Mouse (Mus musculus) heart, postnatal 0 days (tissue): ENCODE data around the gene Med13l. TPM values are rescaled to one million over a fixed set of nuclear protein-coding genes. Genes with fewer than 3 reads are reported as not detected.

Source experiments
- ATAC-seq: fragments of 200-750 bp; cut with Nextera tagmentation; 2 replicates; pipeline ENCODE4 v1.8.0; 2017; ENCODE audit warnings: low read depth, moderate number of reproducible peaks, moderate library complexity; ENCODE audit not compliant: insufficient read depth
- DNase-seq: peaks from one replicate; pipeline ENCODE4 v3.0.0-alpha.2; 2016; ENCODE audit warnings: low spot score
- H3K27ac ChIP-seq: fragments of 300-500 bp; sonication (generic); 2 replicates; pipeline ENCODE4 v1.5.1; 2014; ENCODE audit warnings: low read depth, mild to moderate bottlenecking
- H3K27me3 ChIP-seq: fragments of 300-500 bp; sonication (generic); 2 replicates; pipeline ENCODE4 v1.6.1; 2014; ENCODE audit warnings: low read length, mixed read lengths; ENCODE audit not compliant: control insufficient read depth, insufficient read depth
- H3K36me3 ChIP-seq: fragments of 300-500 bp; sonication (generic); replicated peaks from 2 replicates; pipeline ENCODE4 v1.6.1; 2014; ENCODE audit warnings: low read length, mixed read lengths; ENCODE audit not compliant: control insufficient read depth, insufficient read depth
- H3K4me1 ChIP-seq: fragments of 300-500 bp; sonication (generic); 2 replicates; pipeline ENCODE4 v1.6.1; 2014; ENCODE audit warnings: antibody characterized with exemption; ENCODE audit not compliant: control insufficient read depth, insufficient read depth
- H3K4me2 ChIP-seq: fragments of 300-500 bp; sonication (generic); 2 replicates; pipeline ENCODE4 v1.6.1; 2014; ENCODE audit warnings: low read depth, mild to moderate bottlenecking, low read length, moderate library complexity
- H3K4me3 ChIP-seq: fragments of 300-500 bp; sonication (generic); 2 replicates; pipeline ENCODE4 v1.5.1; 2014; ENCODE audit warnings: low read depth, low read length
- H3K9ac ChIP-seq: fragments of 300-500 bp; sonication (generic); replicated peaks from 2 replicates; pipeline ENCODE4 v1.6.1; 2014; ENCODE audit warnings: low read depth, low read length, mixed read lengths
- H3K9me3 ChIP-seq: fragments of 300-500 bp; sonication (generic); replicated peaks from 2 replicates; pipeline ENCODE4 v1.6.1; 2016; ENCODE audit warnings: low read length; ENCODE audit not compliant: control insufficient read depth
- CTCF ChIP-seq: IDR thresholded peaks from 2 replicates; pipeline ENCODE4 v1.5.1; 2016; ENCODE audit warnings: antibody characterized with exemption, control low read depth, low read depth
- EP300 ChIP-seq: IDR thresholded peaks from 2 replicates; pipeline ENCODE4 v1.6.1; 2016; ENCODE audit warnings: antibody characterized with exemption, low read depth
- WGBS: fragments of 180-500 bp; shearing (Covaris S2); extraction: QIAGEN DNeasy Blood & Tissue Kit; methylation state at CpG from one replicate; pipeline ENCODE4 v1.1.7; 2014; 5-methylcytosine and 5-hydroxymethylcytosine counted together
- polyA plus RNA-seq: library from polyadenylated mRNA; unstranded; fragments of >200 nt; fragmentation: Nextera tagmentation; extraction: Ambion mirVana; gene quantifications from 2 replicates; pipeline ENCODE4 v1.2.1, GENCODE M21; 2015
- total RNA-seq: library from RNA; depleted of rRNA; stranded (reverse); fragments of >200 nt; gene quantifications from 2 replicates; pipeline ENCODE4 v1.2.3, GENCODE M21; 2014; ENCODE audit warnings: low replicate concordance

Med13l gene
- total and polyA plus RNA-seq, 2 experiments from 2014 or later: 5.2 to 11.4 TPM

GRCm38 (mm10) chr5:118525634-118526033, 34.8 kb upstream of the Med13l start:
- no peaks in the 10 kb centered on the region for H3K4me1 ChIP-seq
- H3K9ac ChIP-seq: no peak overlapping the region
- no peaks in the 10 kb centered on the region for H3K27me3 ChIP-seq
- no peaks in the 10 kb centered on the region for H3K9me3 ChIP-seq
- no peak for ATAC-seq
- no peak overlapping the region for H3K4me2 ChIP-seq
- H3K36me3 ChIP-seq: no peaks in the 10 kb centered on the region
- WGBS: 79% methylated on average over 6 of the region's 6 CpGs
- no peak overlapping the region for H3K27ac ChIP-seq
- no peak for TF ChIP-seq CTCF
- TF ChIP-seq EP300: no peak
- DNase-seq: no peak
- H3K4me3 ChIP-seq: no peak overlapping the region

DNA sequence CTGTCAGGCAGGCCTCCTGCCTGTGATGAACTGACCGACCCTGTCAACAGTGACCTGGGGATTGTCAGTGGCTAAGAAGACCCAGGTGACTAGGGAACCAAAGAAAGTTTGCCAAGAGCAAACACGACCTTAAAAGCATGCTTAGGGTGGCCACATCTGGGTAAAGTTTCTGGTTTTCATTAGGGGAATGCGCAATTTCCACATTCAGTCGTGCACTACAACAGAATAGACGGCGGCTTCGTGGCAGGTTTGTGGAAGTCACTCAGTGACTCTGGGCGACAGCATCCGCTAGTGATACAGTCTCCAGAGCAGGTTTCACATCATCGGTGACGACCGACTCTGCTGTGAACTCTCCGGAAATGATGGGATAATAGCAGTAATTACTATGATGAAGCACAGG, 34.0 kb upstream of the Med13l start:
- no peak overlapping the region for H3K9ac ChIP-seq
- WGBS: 77% methylated on average over 13 of the region's 13 CpGs
- H3K4me2 ChIP-seq: no peak overlapping the region
- no peak overlapping the region for H3K27ac ChIP-seq
- ATAC-seq (no peak), DNase-seq (no peak)
- H3K36me3 ChIP-seq: no peaks in the 10 kb centered on the region
- no peak for TF ChIP-seq EP300
- TF ChIP-seq CTCF: no peak
- no peaks in the 10 kb centered on the region for H3K4me1 ChIP-seq
- 0 out of 2 replicates have a peak, but pooled peaks cover 5% of the 10 kb centered on the region for H3K27me3 ChIP-seq
- no peak overlapping the region for H3K4me3 ChIP-seq
- H3K9me3 ChIP-seq: no peaks in the 10 kb centered on the region

- TF ChIP-seq EP300: no peak
- no peak for TF ChIP-seq CTCF
- Histone ChIP-seq H3K4me2 (no peak overlapping the region), H3K4me3 (no peak overlapping the region), H3K27ac (no peak overlapping the region), H3K27me3 (peaks cover 5% of the 10 kb centered on the region; the same call in 1 of the 2 replicates), H3K36me3 (no peaks in the 10 kb centered on the region), H3K9ac (no peak overlapping the region), H3K4me1 (no peaks in the 10 kb centered on the region), H3K9me3 (no peaks in the 10 kb centered on the region)
- ATAC-seq (no peak), DNase-seq (no peak)
- 32% methylated on average over 7 of the region's 7 CpGs for WGBS
Observed at GRCm38 (mm10) chr5:118529241-118529640, 31.2 kb upstream of the Med13l start.

GRCm38 (mm10) chr5:118532125-118532524, 28.4 kb upstream of the Med13l start:
- ATAC-seq (no peak), DNase-seq (no peak)
- Histone ChIP-seq H3K27me3 (peaks cover 5% of the 10 kb centered on the region; the same call in 1 of the 2 replicates), H3K4me1 (no peaks in the 10 kb centered on the region), H3K9ac (no peak overlapping the region), H3K36me3 (no peaks in the 10 kb centered on the region), H3K4me2 (no peak overlapping the region), H3K9me3 (no peaks in the 10 kb centered on the region), H3K4me3 (no peak overlapping the region), H3K27ac (no peak overlapping the region)
- TF ChIP-seq EP300 (no peak), CTCF (no peak)
- 23% methylated on average over 13 of the region's 13 CpGs for WGBS

DNA sequence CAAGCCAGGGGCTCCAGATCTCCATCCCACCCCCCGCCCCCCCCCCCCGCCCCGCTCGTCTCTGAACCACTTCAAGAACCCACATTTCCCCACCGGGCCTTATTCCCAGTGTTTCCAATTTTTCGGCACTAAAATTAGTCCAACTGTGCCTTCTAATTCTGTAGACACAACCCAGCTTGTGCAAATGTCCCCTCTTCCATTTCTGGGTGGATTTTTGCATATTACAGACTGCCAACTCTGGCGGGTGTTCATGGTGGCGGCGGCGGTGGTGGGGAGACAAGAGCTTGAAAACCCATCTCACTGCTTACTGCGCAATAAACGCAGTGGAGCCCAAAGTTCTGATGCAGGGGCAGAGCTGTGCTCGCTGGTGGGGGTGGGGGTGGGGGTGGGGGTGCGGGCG, 27.8 kb upstream of the Med13l start:
- no peak for ATAC-seq
- 41% methylated on average over 15 of the region's 15 CpGs for WGBS
- Histone ChIP-seq H3K9ac (no peak overlapping the region), H3K27ac (no peak overlapping the region), H3K4me3 (no peak overlapping the region), H3K27me3 (peaks cover 5% of the 10 kb centered on the region; the same call in 1 of the 2 replicates), H3K4me1 (no peaks in the 10 kb centered on the region), H3K36me3 (no peaks in the 10 kb centered on the region), H3K4me2 (no peak overlapping the region), H3K9me3 (no peaks in the 10 kb centered on the region)
- TF ChIP-seq EP300: no peak
- no peak for DNase-seq

DNA sequence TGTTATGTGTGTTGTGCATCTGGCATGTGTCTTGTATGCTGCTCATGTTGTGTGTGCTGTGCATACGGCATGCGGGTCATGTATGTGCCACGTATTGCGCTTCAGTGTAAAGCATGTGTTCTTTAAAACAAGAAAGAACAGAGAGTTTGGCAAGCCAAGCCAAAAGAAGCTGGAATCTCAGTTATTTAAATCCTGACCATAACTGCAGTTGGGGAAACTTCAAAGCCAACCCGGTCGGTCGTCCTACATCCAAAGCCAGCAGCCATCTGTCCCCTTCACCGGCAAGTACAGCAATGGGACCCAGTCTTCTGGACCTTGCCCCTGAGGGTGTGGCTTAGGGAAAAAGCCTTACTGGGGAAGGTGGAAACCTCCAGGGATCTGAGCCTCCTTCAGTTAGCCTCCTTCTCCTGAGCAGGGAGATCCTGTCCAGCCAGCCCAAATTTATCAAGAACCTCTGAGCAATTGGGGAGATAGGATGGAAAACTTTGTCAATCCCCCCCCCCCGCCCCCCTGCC, 26.0 kb upstream of the Med13l start:
- H3K36me3 ChIP-seq: no peaks in the 10 kb centered on the region
- DNase-seq (no peak), ATAC-seq (no peak)
- H3K4me3 ChIP-seq: no peak overlapping the region
- H3K4me2 ChIP-seq: no peak overlapping the region
- no peak for TF ChIP-seq CTCF
- no peak for TF ChIP-seq EP300
- H3K27me3 ChIP-seq: peaks cover 5% of the 10 kb centered on the region; the same call in 1 of the 2 replicates
- H3K9me3 ChIP-seq: no peaks in the 10 kb centered on the region
- H3K27ac ChIP-seq: no peak overlapping the region
- 63% methylated on average over 9 of the region's 9 CpGs for WGBS
- H3K4me1 ChIP-seq: no peaks in the 10 kb centered on the region
- no peak overlapping the region for H3K9ac ChIP-seq
